Mouse (Mus musculus): ENCODE results near the gene Agxt2. TPM values are rescaled to one million over a fixed set of nuclear protein-coding genes. Genes with fewer than 3 reads are reported as not detected.

Agxt2 gene
- not detected for total RNA-seq (2021)

GRCm38 (mm10) chr15:10358039-10358948 lies at the start of gene Agxt2:
Gene Agxt2 (plus strand): TSS chr15:10358532.
- no peak for DNase-seq

- no peak for DNase-seq
Measured at GRCm38 (mm10) chr15:10311826-10312225, 46.5 kb upstream of the Agxt2 start.

- DNase-seq, result peak; percentile 43 to 61
Measured at GRCm38 (mm10) chr15:10313522-10314455, 44.5 kb upstream of the Agxt2 start.

DNA sequence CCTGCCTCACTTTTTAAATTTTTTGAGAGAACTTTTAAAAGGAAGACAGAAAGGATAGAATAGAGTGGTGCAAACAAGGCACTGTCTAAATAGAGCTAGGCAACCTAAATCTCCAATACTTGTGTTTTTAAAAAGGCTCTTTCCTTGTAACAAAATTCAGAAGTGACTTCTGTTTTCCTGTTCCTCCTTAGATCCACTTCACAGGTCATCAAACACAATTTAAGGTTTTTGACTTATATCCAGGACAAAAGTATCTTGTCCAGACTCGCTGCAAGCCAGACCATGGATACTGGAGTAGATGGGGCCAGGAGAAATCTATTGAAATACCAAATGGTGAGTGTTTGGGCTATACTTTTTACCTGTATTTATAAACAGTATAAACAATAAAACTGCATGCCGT lies 33.3 kb upstream of the Agxt2 start, which contains the start of gene Gm21973:
Gene Gm21973, plus strand, starts transcription at position 301 of the 400 bp plus-strand sequence.
- DNase-seq, result no peak

DNA sequence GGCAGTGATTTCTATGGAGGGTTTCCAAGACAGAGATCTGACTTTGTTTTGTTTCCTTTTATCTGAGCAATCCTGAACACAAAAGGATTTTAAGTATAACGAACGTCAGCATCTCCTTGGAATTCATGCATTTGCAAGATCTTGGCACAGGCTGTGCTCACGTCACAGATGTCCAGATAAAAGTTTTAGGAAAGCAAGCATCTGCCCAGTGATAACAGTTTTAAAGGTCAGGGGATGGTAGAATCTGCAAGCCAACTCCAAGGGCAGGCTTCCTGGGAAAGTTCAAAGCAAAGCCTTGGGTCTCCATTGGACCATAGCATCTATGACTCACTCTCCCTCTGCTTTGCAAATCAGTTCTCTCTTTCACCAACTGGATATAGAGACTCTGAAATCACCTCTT lies 27.7 kb upstream of the Agxt2 start:
- DNase-seq, result no peak

DNA sequence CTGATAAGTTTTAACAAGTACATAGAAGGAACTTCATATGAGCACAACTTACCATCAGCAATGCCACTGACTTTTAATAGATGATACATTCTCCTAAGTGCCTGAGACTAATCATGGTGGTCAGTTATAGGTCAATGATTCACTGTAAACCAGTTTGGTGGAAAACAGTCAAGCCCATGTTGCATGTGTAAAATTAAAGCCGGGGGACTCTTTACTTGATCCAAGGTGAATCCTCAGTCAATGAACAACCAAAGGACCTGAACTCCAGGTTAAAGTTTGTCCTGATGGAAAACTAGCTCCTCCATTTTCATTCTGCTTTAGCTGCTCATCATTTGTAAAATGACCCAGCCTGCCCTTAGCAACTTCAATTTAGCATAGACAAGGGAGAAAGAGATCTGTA lies 25.8 kb upstream of the Agxt2 start:
- DNase-seq, result no peak

DNA sequence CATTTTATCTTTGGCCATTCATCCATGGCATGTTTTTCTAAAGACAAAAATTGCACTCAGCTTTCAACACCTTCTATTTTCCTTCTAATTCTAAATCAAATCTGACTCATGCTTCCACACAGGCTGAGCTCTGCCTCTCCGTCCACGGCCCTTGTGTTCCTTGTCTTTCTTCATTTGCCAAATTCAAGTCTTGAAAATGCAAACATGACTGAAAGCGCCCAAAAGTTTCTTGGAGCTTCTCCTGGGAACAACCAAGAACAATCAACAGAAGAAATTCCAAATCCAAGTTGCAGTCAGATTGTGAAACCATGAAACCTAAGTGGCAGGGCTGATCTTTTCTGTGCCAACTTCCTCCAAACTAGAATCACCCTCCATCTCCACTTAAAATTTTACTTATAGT lies 19.7 kb upstream of the Agxt2 start:
- DNase-seq, result no peak

DNA sequence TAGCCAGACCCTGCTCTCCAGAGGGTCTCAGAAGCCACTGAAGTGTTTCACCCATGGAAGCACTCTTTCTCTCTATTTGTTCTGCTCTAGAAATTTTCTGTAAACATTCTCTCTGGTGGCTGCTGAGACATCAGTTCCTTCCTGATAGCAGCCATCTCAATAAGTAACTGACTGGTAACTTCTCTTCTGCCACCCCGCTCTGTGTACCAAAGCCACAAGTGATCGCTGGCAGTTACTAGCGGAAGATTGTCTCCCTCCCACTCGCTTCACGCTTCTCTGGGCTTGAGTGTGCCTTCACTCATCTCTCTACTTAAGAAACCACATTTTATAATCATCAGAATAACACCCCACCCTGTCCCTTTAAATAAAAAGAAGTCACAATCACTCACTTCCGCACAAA lies 11.3 kb upstream of the Agxt2 start:
- DNase-seq, result no peak

GRCm38 (mm10) chr15:10366331-10366730 lies 8.0 kb downstream of the Agxt2 start:
- DNase-seq, result no peak

DNA sequence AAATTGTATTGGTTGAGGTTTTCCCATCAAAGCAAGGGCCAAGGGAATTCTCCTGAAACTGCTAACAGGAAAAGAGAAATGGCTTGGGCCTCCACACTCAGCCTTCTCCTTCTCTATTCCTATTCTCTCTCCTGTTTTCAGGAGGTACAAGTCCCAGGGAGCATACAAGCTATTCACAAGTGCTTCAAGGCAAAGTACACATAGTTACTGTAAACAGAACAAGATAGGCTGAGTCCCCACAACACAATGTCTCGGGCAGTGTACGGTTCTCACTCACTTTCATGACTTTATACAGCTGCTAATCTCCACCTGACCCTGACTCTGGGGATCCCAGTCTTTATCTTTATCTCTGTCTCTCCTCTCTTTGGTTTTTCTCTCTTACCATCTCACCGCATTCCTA lies 17.1 kb downstream of the Agxt2 start:
- no peak for DNase-seq

DNA sequence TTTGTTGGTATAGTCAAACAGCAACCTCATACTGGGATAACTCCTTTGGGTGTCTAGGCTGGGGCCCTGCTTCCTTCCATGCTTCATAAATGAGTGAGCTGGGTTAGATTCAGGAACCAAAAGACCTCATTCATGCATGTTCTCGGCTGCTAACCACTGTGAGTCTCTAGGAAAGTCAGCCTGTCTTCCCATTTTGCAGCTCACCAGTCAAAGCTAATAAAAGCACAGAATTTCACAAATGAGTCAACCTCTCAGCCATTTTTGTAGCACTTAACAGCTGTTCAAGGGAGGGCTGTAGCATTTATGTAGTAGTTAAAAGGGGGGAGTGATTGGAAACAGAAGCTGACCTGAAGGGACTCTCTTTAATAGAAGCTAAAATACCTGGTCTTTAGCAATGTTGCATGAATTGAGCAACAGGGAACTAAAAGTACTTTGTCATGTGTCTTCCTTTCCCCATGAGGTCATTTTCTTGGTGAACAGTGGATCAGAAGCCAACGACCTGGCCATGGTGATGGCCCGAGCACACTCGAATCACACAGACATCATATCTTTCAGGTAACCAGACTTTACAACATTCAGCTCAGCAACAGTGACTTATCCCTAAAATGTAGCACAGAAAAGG lies 20.1 kb downstream of the Agxt2 start:
- no peak for DNase-seq

DNA sequence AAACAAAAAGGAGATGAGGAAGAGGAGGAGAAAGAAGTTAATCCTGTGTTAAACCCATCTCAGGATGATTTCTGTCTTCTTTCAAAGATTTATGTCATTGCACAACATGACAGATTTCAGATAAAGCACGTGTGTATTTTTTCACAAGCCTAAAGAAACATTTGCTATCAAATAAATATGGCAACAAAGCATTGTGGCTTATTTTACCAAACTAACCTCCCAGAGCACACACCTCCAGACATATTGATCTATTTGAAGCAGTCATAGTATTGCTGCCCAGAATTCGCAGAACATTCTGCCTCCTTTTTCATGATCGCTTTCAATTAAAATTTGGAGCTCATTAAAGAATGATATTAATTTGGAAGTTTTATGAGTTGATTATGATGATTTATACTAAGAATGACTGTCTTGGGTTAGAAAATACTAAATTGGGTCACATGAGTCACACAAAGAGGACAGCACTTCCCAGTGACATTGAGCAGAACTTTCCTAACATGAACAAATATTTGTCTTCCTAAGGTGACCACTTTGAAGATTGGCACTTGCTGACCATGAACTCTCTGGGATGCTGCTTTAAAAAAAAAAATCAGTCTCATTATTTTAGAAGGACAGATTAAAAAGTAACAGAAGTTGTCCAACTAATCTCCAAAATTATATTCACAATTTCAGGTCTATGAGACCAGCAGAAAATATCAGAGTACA lies 21.6 kb downstream of the Agxt2 start:
- DNase-seq, result no peak

- DNase-seq, result no peak
Measured at GRCm38 (mm10) chr15:10387263-10387662, 28.9 kb downstream of the Agxt2 start.

DNA sequence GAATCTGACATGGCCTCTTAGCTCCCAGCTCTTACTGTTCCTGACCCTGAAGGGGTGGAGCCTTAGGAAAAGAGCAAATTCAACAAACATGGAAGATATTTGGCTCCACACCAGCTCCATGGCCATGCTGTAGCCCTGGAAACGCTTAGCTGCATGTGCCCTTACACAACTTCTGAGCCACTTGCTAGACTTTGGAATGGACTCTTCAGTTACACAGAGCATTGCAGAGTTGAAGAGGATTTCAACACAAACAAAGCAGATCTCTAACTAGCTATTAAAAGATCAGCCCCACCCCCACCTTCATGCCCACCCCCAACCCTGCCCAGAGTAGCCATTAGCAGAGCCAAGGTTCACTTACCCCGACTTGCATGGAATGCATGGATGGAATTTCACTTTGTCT lies 41.5 kb downstream of the Agxt2 start:
- no peak for DNase-seq

DNA sequence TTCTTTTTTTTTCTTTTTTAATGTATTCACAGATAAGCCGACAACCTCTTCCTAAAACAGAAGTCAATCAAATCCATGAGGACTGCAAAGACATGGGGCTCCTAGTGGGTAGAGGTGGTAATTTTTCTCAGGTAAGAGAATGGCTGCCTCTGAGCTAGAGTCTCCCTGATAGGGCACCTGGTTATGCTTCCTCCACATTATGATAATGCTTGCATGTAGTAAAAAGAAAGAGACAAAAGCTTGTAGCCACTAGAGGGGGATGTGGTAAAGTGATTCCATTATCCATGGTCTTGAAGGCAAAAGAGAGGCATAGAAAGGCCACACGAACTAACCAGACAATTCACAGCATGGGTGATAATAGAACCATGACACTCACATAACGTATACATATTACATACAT lies 42.1 kb downstream of the Agxt2 start:
- DNase-seq, result no peak

DNA sequence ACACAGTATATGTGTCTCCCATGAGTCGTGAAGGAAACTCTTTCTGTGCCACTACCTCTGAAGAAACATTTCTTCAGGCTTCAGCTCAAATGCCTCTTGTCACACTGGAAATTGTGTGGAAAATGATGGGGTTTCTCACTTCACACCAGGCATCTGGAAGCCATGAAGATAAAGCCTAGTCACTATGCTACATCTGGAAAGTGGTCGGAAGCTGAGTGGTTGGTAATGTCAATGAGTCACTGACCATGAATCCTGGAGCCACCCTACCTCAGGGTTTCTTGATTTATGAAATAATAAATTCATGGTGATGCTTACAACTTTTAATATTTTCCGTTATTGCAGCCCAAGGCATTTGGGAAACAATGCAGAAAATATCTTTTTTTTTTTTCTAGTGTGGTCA lies 51.5 kb downstream of the Agxt2 start:
- no peak for DNase-seq

DNA sequence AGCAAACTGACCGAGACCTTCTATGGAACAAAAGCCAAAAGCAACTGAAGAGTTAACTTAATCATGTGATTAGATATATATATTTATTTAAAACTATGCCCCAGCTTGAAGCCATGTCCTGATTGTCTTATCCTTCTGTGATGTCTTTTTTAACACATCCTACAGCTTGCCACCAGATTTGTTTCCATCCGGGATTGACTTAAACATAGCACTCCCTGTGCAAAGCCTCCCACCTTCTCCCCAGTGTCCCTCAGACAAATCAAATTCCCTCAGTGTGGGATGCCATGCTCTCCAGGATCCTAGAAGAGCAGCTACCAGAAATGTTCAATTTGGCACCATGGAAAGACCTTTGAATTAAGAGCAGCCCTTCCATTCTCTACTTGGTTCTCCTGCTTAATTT lies 52.5 kb downstream of the Agxt2 start:
- DNase-seq, result no peak

DNA sequence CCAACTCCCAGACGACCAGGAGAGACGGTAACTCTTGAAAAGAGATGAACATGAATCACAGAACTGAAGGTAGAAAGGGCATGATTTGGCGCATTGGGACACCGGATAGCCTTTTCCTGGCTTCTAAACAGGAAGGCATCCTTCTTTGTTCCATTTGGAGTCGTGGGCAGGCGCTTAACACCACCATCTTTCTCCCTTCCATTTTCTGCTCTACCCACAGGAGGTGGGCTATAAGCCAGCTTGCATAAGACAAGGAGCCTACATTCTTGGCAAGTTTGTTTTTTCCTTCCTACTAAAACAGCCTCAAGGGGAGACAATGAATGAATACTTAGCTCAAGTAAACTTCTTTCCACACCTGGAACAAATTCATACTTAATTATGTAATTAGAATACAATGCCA lies 55.3 kb downstream of the Agxt2 start:
- DNase-seq, result no peak

DNA sequence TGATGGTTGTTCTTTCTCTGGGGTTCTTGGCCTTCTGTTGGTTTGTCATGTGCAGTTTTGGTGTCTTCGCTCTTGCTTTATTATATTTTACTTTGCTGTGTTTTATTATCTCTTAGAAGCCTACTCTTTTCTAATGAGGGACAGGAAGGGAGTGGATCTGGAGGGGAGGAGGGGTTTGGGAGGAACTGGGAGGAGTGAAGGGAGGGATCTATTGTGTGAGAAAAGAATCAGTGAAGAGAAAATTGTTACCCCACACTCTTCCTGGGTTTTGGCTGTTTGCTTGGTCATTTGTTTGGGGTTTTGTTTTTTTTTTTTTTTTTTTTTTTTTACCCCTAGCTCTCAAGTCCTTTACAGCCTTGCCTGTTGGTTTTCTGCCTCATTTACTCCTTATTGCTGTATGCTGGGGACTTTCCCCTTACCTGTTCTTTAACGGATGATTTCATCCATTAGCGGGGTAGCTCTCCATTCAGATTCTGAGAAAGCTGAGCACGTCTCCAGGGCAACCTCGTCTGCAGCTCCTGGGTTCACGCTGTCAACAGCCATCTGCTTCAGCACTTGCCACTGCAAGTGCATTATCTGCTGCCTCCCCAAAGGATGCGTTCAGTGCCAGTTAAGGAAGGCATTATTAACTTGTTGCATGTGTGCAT lies 62.9 kb downstream of the Agxt2 start:
- DNase-seq, result no peak

DNA sequence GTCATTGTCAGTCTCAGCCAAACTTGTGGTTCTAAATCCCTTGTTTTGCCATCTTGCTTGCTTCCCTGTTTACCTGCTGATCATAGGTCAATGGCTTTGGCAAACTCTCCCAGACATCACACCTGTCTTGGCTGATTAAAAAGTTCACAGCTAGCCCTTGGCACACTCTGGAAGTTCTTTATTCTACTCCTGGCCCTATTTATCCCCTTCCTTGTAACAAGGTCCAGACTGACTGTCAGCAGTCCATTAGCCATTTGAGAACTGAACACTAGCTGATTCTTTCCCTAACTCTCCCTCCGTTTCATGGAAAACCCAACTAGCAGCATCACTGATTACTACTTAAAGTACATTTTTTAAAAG lies 63.4 kb downstream of the Agxt2 start:
- DNase-seq, result no peak

- DNase-seq, result no peak
Measured at GRCm38 (mm10) chr15:10426124-10426523, 67.8 kb downstream of the Agxt2 start.

All from layer of hippocampus, postnatal 36 days (tissue).